ENCODE assay signal across 7 mouse cellular contexts in the genomic region with DNA sequence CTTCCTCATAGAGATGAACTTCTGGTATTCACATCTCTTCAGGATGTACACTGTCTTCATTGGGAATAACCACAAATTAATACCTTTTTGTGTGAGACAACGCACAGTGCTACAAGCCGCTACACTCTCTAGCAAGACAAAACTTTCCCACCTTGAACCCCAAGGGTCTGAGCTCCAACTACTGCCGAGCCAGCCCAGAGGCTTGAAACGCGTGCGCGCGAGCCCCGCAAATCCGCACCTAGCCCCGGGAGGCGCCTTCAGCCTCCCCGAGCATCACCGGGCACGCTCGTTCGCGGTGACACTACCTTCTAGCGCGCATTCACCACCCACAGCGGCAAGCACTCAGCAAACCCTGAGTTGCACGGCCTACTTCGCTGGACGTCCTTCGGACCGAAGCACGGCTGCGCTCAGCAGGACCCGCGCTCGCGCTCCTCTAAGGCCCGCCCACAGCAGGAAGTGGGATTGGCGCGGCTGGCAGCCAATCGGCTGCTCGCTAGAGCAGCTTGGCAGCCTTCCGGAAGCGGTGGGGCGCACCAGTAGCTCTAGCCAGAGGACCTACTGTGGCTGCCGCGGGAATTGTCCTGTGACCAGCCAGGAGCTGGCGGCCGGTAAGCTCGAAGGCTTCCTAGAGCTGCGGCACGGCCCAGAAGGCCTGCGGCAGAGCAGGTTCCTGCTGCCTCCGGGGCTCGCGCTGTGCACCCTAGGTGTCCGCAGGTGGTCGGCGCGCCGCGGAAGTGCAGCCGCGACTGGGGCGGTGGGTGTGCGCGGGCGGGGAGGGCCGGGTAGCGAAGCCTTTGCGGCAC. TPM values are rescaled to one million over a fixed set of nuclear protein-coding genes. Genes with fewer than 3 reads are reported as not detected.
DNase-seq lines count a peak whose midpoint lies in the region; ATAC-seq lines count a peak whose summit lies in the region.

A gene (minus strand): TSS at position 438 of the 803 bp plus-strand sequence.
A gene (plus strand): TSS at position 515 of the 803 bp plus-strand sequence.
A gene (plus strand): TSS at position 531 of the 803 bp plus-strand sequence.

- DNase-seq in adrenal gland, adult 2 months: peak; percentile 98
- DNase-seq in embryo, embryonic 11.5 days (ENCODE audit: low read depth, low spot score): peak; percentile 90
- peak; percentile 90 to 94 for DNase-seq in gastrocnemius, postnatal 36 days
- DNase-seq in left cerebral cortex, postnatal 25 days (ENCODE audit: low spot score in 2 of 2): peak; percentile 97
- DNase-seq in midbrain, embryonic 10.5 days (ENCODE audit: low spot score): peak; percentile 93
- peak; percentile 95 for DNase-seq in right cerebral cortex, postnatal 4 days

- no peaks in the 10 kb centered on the region for H3K4me1 ChIP-seq in intestine, embryonic 15.5 days (replicated peaks)
- peaks cover 14% of the 10 kb centered on the region for H3K4me1 ChIP-seq in midbrain, embryonic 10.5 days

- peak within 1 kb of the TSS; percentile 92 for H3K9ac ChIP-seq in intestine, embryonic 15.5 days

- peak within 1 kb of the TSS; percentile 73 for H3K4me2 ChIP-seq in intestine, embryonic 15.5 days (replicated peaks)

- H3K9me3 ChIP-seq in intestine, embryonic 15.5 days: no peaks in the 10 kb centered on the region
- no peaks in the 10 kb centered on the region for H3K9me3 ChIP-seq in midbrain, embryonic 10.5 days (replicated peaks)

- peak within 1 kb of the TSS; percentile 86 for H3K4me3 ChIP-seq in intestine, embryonic 15.5 days (replicated peaks)
- H3K4me3 ChIP-seq in midbrain, embryonic 10.5 days: peak within 1 kb of the TSS; percentile 86

- no peaks in the 10 kb centered on the region for H3K36me3 ChIP-seq in intestine, embryonic 15.5 days
- peaks cover 38% of the 10 kb centered on the region for H3K36me3 ChIP-seq in midbrain, embryonic 10.5 days

- intact Hi-C loops in gastrocnemius, postnatal 36 days (cut with DNase I): loop anchor here (5.0 kb wide), 1 partner anchor 56 kb away; a partner anchor contains a TSS
- intact Hi-C loops in left cerebral cortex, postnatal 25 days (cut with DNase I): loop anchor here (1.0 kb wide), 1 partner anchor 17 kb away; a partner anchor contains a TSS

- no peaks in the 10 kb centered on the region for H3K27me3 ChIP-seq in intestine, embryonic 15.5 days (replicated peaks)
- no peaks in the 10 kb centered on the region for H3K27me3 ChIP-seq in midbrain, embryonic 10.5 days (ENCODE audit: low read depth, poor library complexity, severe bottlenecking)

- peak within 1 kb of the TSS; percentile 94 for H3K27ac ChIP-seq in intestine, embryonic 15.5 days
- H3K27ac ChIP-seq in midbrain, embryonic 10.5 days (replicated peaks): peak within 1 kb of the TSS; percentile 95

- peak; percentile 100 for ATAC-seq in intestine, embryonic 15.5 days

- WGBS in intestine, embryonic 15.5 days: under 1% methylated on average over 64 of the region's 66 CpGs
- WGBS in midbrain, embryonic 10.5 days: under 1% methylated on average over 66 of the region's 66 CpGs

RNA-seq across cellular contexts. Expression of the first gene that starts in this region (rescaled TPM):
- total RNA-seq in adrenal gland, adult 2 months (2021): 1 to 10 TPM; 4.5 to 5.4 TPM
- polyA plus RNA-seq in adrenal gland, adult 2 months (2012; rRNA removed): 0.56 and 0.75 TPM in 2 replicates
- total RNA-seq in gastrocnemius, postnatal 36 days (2021): 1 to 10 TPM; 3.9 to 4.4 TPM
- 11.6 and 16.0 TPM in 2 replicates for polyA plus RNA-seq in intestine, embryonic 15.5 days (2015; fragmentation: Nextera tagmentation; extraction: Ambion mirVana)
- total RNA-seq in left cerebral cortex, postnatal 25 days (2021): 10 to 100 TPM; 21.2 to 22.0 TPM
- polyA plus RNA-seq in midbrain, embryonic 10.5 days (2016; fragmentation: Nextera tagmentation; extraction: Ambion mirVana): 26.1 and 26.5 TPM in 2 replicates

RNA-seq across cellular contexts. Expression of the second gene that starts in this region (rescaled TPM):
- total RNA-seq in adrenal gland, adult 2 months (2021): 10 to 100 TPM; 15.5 to 21.4 TPM
- 2.1 and 2.6 TPM in 2 replicates for polyA plus RNA-seq in adrenal gland, adult 2 months (2012; rRNA removed)
- 1 to 10 TPM; 5.6 to 6.9 TPM for total RNA-seq in gastrocnemius, postnatal 36 days (2021)
- polyA plus RNA-seq in intestine, embryonic 15.5 days (2015; fragmentation: Nextera tagmentation; extraction: Ambion mirVana): 50.3 and 50.5 TPM in 2 replicates
- 1 to 10 TPM; 7.3 to 8.3 TPM for total RNA-seq in left cerebral cortex, postnatal 25 days (2021)
- polyA plus RNA-seq in midbrain, embryonic 10.5 days (2016; fragmentation: Nextera tagmentation; extraction: Ambion mirVana): 93.0 and 96.8 TPM in 2 replicates

RNA-seq across cellular contexts. Expression of the third gene that starts in this region (rescaled TPM):
- not detected for total RNA-seq in adrenal gland, adult 2 months (2021)
- 5.7 and 7.1 TPM in 2 replicates for polyA plus RNA-seq in adrenal gland, adult 2 months (2012; rRNA removed)
- total RNA-seq in gastrocnemius, postnatal 36 days (2021): 1 to 10 TPM; 1.2 to 1.6 TPM
- polyA plus RNA-seq in intestine, embryonic 15.5 days (2015; fragmentation: Nextera tagmentation; extraction: Ambion mirVana): not detected in 2 replicates
- total RNA-seq in left cerebral cortex, postnatal 25 days (2021): 1 to 10 TPM in 1 of 2 experiments, not detected in 1; 1.1 TPM
- polyA plus RNA-seq in midbrain, embryonic 10.5 days (2016; fragmentation: Nextera tagmentation; extraction: Ambion mirVana): not detected in 2 replicates

Comparison
In these comparisons a context has a peak if more than half of its experiments do, and no peak if none do; other contexts are left out.
1. Peak in every context shown above with its lines: DNase-seq, ATAC-seq, H3K4me3 ChIP-seq and H3K27ac ChIP-seq.
2. RNA of the second gene that starts in this region (polyA plus RNA-seq): 93.0 to 96.8 TPM in midbrain, embryonic 10.5 days and 50.3 to 50.5 TPM in intestine, embryonic 15.5 days; 2.1 to 2.6 TPM in adrenal gland, adult 2 months; every median in the first group is over 10 times any median in the second.